Mouse (Mus musculus): ENCODE results near the gene Anapc15.

GRCm38 (mm10) chr7:101832372-101832771 lies 31.1 kb upstream of the Anapc15 start:
- TF ChIP-seq CTCF (IDR thresholded peaks at IDR 0.05; ENCODE audit: low read depth, low read length) (no peak), TAL1 (conservative IDR thresholded peaks at IDR 0.05; ENCODE audit: low read depth, low read length) (no peak), POLR2AphosphoS5 (IDR thresholded peaks at IDR 0.05; ENCODE audit: insufficient replicate concordance, low read depth, low read length) (no peak), GATA1 (IDR thresholded peaks at IDR 0.05; ENCODE audit: borderline replicate concordance, low read length) (no peak)

Measured in G1E (cell line).